Mouse (Mus musculus): ENCODE data around the gene Acmsd.
"Not testable (repeated sequence)": the region's sequence is repeated elsewhere in the genome, so short reads cannot be mapped to it uniquely, and the experiment has no call there.

Gene Acmsd

GRCm38 (mm10) chr1:127729096-127729495 lies at the start of gene Acmsd:
Gene Acmsd (plus strand): TSS chr1:127729413.
- DNase-seq (ENCODE audit: low spot score in 2 of 2): no peak

- no peak for DNase-seq (ENCODE audit: low spot score in 2 of 2)
These were observed 49.6 kb upstream of the Acmsd start, which contains the start of gene Tmem163 for GRCm38 (mm10) chr1:127679498-127680133. Gene Tmem163 (minus strand): TSS chr1:127679548.

GRCm38 (mm10) chr1:127696533-127696932 lies 32.7 kb upstream of the Acmsd start:
- no peak for DNase-seq (ENCODE audit: low spot score in 2 of 2)

GRCm38 (mm10) chr1:127702187-127702586 lies 27.0 kb upstream of the Acmsd start:
- no peak for DNase-seq (ENCODE audit: low spot score in 2 of 2)

GRCm38 (mm10) chr1:127706269-127706668 lies 22.9 kb upstream of the Acmsd start:
- DNase-seq (ENCODE audit: low spot score in 2 of 2): no peak

GRCm38 (mm10) chr1:127716441-127716840 lies 12.8 kb upstream of the Acmsd start:
- DNase-seq (ENCODE audit: low spot score in 2 of 2): no peak

- no peak for DNase-seq (ENCODE audit: low spot score in 2 of 2)
These were observed 10.9 kb upstream of the Acmsd start for GRCm38 (mm10) chr1:127718290-127718689.

- DNase-seq (ENCODE audit: low spot score in 2 of 2): no peak
These were observed 5.6 kb upstream of the Acmsd start for GRCm38 (mm10) chr1:127723596-127723995.

GRCm38 (mm10) chr1:127731086-127731485 lies 1.9 kb downstream of the Acmsd start:
- DNase-seq (ENCODE audit: low spot score in 2 of 2): no peak

- DNase-seq (ENCODE audit: low spot score in 2 of 2): no peak
These were observed 3.2 kb downstream of the Acmsd start for GRCm38 (mm10) chr1:127732435-127732834.

- DNase-seq (ENCODE audit: low spot score in 2 of 2): no peak
These were observed 3.6 kb downstream of the Acmsd start for GRCm38 (mm10) chr1:127732841-127733240.

- DNase-seq (ENCODE audit: low spot score in 2 of 2): no peak
These were observed 6.1 kb downstream of the Acmsd start for GRCm38 (mm10) chr1:127735356-127735755.

- no peak for DNase-seq (ENCODE audit: low spot score in 2 of 2)
These were observed 21.3 kb downstream of the Acmsd start for GRCm38 (mm10) chr1:127750401-127751102.

- DNase-seq (ENCODE audit: low spot score in 2 of 2): no peak
These were observed 26.6 kb downstream of the Acmsd start for GRCm38 (mm10) chr1:127755806-127756205.

GRCm38 (mm10) chr1:127756331-127757163 lies 27.3 kb downstream of the Acmsd start:
- no peak for DNase-seq (ENCODE audit: low spot score in 2 of 2)

- DNase-seq (ENCODE audit: low spot score in 2 of 2): not testable (repeated sequence)
These were observed 27.9 kb downstream of the Acmsd start for GRCm38 (mm10) chr1:127757164-127757545.

- no peak for DNase-seq (ENCODE audit: low spot score in 2 of 2)
These were observed 36.3 kb downstream of the Acmsd start for GRCm38 (mm10) chr1:127765468-127765867.

- DNase-seq (ENCODE audit: low spot score in 2 of 2): no peak
These were observed 37.5 kb downstream of the Acmsd start for GRCm38 (mm10) chr1:127766741-127767140.

GRCm38 (mm10) chr1:127773198-127773802 lies 44.1 kb downstream of the Acmsd start:
- no peak for DNase-seq (ENCODE audit: low spot score in 2 of 2)

GRCm38 (mm10) chr1:127773803-127774500 lies 44.7 kb downstream of the Acmsd start, which contains the start of gene Ccnt2:
Gene Ccnt2 (plus strand): TSS chr1:127774164.
- peak; percentile 99 for DNase-seq (ENCODE audit: low spot score in 2 of 2)

- DNase-seq (ENCODE audit: low spot score in 2 of 2): peak in 1 of 2 experiments; percentile 62
These were observed 45.3 kb downstream of the Acmsd start for GRCm38 (mm10) chr1:127774501-127774880.
